ENCODE assay signal across 8 mouse cellular contexts in genomic region chr9:69259382-69259781, GRCm38 (mm10).
DNase-seq lines count a peak whose midpoint lies in the region.

No protein-coding gene starts in this region.

- intact Hi-C loops in heart, postnatal 25 days (cut with DNase I), result no loop called here

- DNase-seq in NIH3T3 (ENCODE audit: low read depth), result peak; percentile 2
- DNase-seq in cerebellum, postnatal 10 days, result peak; percentile 59 to 74
- DNase-seq in frontal cortex, adult 2 months (ENCODE audit: extremely low spot score in 1 of 2, low spot score in 1 of 2), result peak; percentile 11 to 51
- peak; percentile 76 for DNase-seq in heart, postnatal 25 days (ENCODE audit: low spot score)
- peak; percentile 33 for DNase-seq in layer of hippocampus, adult 9-11 months
- peak; percentile 75 for DNase-seq in lung, postnatal 36 days
- DNase-seq in right cerebral cortex, postnatal 25 days, result peak; percentile 44
- no peak for DNase-seq in thymus, postnatal 36 days

Comparison
In these comparisons a context has a peak if more than half of its experiments do, and no peak if none do; other contexts are left out.
1. DNase-seq: peak in NIH3T3 (single experiment), cerebellum, postnatal 10 days (2 of 2), frontal cortex, adult 2 months (2 of 2), heart, postnatal 25 days (single experiment), layer of hippocampus, adult 9-11 months (single experiment), lung, postnatal 36 days (single experiment) and right cerebral cortex, postnatal 25 days (single experiment); none in thymus, postnatal 36 days (0 of 2).